Mouse (Mus musculus) fibroblast of lung, adult 2 months (primary cell): ENCODE data around the gene Zfp36l2.

ENCODE experiments used
- DNase-seq: peaks from one replicate; pipeline ENCODE4 v3.0.0-alpha.2; 2011; ENCODE audit warnings: low read depth

Zfp36l2 gene

DNA sequence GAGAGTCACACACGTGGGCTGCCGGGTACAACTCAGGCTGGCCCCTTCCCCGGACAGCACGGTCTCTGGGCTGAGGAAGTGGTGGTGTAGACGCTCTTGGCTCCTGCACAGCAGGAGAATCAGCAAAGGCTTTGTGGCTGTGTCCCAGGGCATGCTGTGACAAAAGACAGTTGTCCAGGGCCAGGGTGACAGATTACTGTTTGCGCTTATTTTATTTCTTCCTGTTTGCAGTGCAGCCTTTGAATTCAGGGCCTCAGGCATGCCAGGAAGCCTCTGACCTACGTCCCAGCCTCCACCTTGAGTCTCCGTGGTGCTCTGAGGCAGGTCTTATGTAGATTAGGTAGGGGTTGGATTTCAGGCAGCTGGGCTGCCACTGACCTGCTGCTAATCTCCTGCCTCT lies 10.3 kb downstream of the Zfp36l2 start:
- no peak for DNase-seq

DNA sequence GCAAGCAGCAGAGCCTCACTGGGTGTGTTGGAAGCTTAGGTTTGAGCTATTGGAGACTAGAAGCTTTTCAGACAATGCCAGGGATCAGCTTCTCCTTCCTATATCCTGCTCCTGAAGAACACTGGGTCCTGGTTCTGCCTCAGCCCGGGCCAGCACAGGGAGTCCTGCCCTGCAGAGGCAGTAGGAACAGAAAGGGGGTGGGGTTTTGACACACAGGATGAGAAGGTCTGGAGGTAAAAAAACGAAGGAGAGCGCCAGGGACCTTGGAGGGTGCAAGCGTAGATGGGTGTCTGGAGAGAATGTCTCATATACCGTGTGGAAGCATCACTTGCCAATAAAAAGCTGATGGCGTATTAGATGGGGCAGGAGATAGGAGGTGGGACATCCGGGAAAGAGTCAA lies 11.3 kb downstream of the Zfp36l2 start:
- no peak for DNase-seq

DNA sequence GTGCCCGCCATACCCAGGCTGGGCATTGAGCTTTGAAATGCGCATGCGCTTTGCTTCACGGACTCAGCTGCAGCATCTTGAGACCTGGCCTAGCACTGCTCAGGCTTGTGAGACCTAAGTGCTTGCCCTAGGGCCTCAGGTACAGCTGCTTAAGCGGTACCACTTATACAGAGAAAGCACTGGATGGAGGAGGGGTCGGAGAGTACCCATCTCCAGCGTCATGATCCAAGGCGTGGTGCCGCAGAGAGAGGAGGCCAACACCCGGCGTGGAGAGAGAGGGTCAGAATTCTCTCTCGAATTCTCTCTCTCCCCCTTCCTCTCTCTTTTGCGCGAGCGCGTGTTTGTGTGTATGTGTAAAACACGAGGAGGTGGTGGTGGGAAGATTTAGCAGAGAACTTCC lies 12.6 kb downstream of the Zfp36l2 start:
- no peak for DNase-seq

DNA sequence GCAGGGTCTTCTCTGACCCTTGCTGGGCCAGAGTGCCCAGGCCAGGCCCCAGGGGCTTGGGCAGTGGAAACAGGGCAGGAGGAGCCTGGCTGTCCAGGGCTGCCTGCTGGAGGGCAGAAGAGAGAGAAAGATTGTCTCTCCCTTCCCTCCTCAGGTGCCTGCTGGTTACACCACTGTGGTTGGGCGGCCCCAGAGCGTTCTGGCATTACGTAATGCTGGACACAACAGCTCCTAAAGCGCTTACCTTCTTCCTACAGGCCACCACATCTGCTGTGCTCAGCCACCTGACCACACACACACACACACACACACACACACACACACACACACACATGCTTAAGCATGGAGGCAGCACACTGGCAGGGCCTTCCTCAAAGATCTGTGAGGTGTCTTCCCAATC lies 20.4 kb downstream of the Zfp36l2 start:
- no peak for DNase-seq

DNA sequence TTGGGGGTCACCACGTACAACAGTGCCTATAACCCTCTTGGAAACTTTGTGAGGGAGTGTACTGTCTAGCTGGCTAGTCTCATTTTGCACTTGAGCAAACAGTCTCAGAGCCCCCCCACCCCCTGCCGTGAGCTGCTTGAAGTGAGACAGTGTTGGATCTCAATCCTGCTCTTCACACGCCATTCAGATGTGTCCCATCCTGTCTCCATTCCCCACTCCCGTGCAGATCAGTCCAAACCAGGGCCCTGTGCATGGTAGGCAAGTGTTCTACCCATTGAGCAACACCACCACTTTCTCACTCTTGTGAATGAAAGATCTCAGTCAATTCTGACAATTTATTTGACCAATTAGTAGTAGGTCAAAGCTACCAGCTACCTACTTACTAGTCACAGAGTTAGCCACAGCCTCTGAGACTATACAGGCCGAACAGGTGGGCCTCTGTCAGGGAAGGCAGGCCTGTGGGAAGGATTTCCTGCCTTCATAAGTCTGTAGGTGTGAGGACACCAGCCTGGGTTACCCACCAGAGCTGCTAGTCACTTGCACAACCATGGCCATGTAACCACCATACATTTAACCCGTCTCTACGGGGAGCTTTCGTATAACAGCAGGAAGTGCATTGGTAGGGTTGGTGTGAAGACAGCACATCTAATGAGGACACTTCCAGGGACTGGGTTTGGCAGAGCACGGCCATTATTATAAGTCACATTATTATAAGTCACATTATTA lies 21.4 kb downstream of the Zfp36l2 start:
- no peak for DNase-seq

DNA sequence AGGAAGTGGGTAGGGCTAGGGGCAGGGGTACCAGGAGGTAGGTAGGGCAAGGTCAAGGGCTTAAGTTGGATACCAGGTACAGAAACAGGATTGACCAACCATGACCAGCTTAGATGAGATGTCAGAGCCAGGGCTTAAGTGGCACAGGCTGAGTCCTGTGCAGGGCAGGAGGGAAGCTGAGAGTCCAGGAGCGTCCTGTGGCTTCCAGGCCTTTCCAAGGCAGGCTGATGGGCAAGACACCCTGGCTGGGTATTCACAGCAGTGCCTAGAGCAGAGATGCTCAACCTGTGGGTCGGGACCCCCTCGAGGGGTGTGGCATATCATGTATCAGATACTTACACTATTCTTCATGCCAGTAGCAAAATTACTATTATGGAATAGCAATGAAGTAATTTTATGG lies 22.0 kb downstream of the Zfp36l2 start:
- DNase-seq: no peak

DNA sequence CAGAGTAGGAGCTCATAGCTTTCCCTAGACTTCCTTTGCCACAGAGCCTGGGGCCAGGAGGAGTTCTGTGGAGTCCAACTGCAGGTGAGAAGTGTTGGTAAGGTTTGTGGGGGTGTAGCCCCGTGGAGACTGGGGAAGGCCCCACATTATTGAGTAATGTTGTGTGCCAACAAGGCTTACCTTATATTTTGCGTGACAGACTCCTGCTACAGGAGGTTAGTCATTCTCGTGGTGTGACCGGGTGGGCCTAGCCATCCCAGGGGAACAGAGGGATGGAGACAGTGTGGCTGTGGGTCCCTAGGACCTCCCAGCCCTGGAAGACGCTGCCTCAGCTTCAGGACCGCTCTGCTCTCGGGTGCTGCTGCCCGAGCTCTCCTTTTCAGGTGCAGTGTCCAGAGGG lies 23.6 kb downstream of the Zfp36l2 start:
- no peak for DNase-seq

DNA sequence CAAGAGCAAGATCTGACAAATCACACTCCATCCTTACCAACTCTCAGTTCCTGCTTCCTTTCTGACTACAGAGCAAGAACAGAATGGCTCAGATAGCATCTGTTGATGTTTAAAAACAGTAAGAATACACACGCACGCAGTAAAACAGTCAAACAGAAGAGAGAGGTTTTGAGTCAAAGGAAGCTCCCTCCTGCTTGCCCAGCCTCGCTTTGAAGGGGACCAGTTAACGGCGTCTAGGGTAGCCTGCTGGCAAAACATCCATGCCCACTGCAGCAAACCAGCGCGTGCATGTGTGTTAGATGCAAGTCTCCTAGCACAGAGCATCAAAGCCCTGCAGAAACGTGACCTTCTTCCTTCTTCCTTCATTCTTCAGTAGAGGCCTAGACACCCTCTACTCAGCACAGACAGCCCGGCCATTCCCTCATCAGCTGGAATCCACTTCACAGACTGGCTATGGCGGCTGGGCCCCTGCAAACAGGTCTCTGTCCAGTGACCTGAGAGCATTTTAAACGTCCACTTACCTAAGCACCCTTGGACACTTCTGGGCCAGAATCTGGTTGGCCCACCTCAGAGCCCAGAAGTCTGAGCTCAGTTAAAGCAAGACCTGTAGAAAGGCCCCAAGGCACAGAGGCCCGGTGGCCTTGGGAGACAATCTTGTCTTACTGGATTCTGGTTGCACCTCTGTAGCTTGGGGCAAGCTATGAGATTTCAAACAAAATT lies 24.5 kb downstream of the Zfp36l2 start:
- no peak for DNase-seq

DNA sequence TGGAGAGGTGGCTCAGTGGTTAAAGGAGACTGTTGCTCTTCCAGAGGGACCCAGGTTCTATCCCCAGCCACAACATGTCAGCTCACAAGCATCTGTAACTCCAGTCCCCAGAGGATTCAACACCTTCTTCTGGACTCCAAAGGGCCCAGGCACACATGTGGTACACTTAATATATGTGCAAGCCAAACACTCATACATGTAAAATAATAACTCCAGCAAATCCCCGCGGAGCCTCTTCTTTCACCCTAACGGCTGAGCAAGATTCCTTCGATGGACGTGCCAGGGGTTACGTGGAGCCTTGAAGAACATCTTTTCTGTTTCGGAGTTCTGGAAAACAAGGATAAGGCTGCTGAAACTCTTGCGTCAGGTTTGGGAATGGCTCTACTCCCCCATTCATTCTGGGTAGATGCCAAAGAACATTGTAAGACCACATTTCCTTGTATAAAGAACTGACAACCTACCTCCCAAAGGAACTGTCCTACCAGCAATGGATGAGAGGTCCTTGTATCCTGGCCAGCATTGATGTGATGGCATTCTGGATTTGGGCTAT lies 25.5 kb downstream of the Zfp36l2 start:
- no peak for DNase-seq

DNA sequence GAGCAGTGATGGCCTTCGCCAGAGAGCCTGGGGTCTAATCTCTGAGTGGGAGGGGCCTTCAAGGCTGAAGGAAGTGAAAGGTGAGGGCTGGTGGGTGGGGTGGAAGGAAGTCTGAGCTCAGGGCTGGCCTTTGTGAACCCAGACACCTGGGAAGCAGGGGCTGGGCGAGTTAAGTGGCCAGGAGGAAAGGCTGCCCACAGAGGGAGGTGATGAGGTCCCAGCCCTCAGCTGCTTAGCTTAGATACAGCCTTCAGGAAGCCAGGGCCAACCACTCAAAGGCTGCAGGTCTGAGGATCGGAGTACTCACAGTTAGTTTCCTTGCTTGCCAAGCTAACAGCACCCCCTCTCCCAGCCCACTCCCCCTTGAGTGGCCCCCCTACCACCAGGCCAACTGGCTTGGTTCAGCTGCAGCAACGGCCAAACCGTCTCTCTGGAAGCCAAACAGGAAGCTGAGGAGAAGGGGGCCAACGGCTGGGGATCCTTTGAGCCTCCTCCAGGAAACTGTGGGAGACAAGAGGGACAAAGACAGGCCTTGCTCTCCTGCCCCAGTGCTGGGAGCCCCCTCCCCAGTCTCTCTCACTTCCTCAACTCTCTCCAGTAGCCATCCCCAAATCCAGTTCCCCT lies 26.4 kb downstream of the Zfp36l2 start:
- no peak for DNase-seq

DNA sequence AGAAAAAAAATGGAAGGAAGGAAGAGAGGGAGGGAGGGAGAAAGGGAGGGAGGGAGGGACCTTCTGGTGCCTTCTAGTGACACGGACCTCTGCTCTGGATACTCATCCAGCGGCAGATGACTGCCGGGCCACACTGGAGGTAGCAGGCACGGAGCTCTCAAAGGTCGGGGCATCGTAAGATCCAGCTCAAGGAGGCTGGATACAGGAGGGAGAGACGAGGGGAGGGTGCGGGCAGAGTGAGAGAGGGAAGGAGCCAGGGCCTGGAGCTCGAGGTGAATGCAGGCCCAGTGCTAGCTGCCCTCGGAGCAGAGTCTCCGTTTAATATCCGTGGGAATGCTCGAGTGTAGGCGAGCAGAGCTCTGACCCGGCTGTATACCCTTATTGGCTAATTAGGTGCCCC lies 28.9 kb downstream of the Zfp36l2 start:
- DNase-seq: no peak

DNA sequence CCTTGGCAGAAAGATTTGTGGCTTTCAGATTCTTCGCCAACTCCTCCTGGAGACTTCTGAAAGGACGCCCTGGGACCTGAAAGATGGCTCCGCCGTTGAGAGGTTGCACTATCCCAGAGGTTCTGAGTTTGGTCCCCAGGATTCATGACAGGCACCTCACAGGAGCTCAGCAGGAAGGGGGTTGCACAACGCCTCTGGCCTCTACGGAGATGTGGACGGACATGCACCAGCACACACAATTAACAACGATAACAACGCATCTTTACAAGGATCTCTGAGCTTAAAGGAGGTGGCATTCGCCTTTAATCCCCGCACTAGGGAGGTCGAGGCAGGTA lies 29.3 kb downstream of the Zfp36l2 start:
- no peak for DNase-seq

DNA sequence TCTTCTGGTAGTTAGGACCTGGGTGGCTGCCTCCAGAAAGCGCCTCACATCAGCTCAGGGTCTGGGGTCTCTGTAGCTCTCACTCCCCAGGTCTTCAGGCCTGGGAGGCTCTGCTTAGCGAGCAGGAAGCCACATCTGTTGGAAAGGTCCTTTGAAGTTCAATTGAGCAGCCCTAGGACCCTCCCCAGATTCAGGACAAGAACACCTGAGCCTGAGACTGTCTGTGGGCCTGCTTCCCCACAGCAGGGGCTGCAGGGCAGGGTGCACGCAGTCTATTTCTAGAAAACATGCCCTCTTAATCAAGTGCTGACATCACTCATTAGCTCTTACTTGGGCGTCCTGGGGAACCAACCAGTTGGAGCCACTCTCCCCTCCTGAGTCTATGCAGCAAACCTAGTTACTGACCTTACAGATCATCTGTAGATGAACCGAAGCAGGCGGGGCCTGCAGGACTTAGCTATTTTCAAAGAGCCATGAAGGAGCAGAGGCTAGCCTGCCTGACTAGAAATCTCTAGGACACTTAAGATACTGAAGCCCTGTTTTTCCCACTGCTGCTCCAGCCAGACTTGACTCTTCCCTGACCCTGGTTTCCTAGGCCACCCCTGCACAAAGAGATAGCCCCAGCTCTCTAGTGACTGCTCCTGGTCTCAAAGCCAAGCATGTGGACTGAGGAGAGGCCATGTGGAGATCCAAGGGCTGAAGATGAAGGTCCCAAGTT lies 29.8 kb downstream of the Zfp36l2 start:
- DNase-seq: no peak

DNA sequence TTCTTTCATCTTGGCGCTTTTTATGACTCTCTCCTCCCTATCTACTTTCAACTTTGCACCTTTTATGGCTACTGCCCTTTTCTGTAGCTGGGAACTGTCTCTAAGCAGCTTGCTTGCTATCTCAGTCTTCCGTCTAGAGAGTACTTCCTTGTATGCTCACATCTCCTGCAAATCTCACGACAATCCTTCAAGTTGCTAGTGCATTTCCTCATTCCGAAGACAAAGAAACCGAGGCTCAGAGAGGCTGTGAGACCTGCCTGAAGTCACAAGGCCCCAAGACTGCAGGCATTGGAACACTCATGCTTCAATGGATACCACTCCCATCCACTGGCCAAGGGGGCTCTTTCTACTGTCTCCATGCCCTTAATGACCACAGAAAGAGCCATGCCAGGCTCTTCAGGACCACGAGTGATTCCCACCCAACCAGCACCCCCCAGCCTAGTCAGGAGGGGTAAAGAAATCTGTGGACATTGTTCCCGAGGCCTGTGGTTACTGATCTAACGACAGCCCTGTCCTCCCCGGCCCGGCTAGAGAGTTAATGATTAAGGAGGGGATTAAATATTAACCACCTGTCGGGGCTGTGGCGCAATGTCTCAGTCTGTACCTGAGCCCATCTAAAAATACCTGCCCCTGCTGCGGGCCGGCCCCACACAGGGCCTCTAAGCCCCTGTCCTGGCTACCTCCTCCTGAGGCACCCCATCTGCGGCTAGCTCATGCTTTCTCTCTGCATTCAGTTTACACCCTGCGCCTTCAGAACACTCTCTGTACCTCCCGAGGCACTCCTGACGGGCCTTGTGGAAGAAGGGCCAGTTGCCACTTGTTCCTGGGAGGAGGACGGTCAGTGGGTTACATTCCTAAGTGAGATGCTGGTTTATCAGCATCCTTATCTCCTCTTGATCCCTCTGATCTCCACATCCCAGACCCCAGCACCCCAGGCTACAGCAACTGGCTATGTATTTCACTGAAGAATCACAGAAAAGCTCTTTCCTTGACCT lies 30.7 kb downstream of the Zfp36l2 start:
- no peak for DNase-seq

DNA sequence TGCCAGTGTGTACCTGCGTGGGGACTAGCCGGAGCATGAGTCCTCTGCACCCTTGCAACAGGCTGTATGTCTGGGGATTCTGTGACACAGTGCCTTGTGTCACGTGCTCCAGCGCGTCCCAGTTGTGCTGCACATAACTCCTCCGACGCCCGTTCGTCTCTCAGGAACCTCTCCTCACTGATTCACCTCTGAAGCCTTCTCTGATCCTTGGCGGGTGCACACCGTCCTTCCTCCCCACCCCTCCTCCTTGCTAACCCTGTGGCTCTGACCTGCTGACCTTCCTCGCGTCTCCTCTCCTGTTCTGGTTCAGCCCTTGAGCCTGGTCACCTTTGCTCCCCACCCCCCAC lies 31.5 kb downstream of the Zfp36l2 start:
- DNase-seq: no peak

DNA sequence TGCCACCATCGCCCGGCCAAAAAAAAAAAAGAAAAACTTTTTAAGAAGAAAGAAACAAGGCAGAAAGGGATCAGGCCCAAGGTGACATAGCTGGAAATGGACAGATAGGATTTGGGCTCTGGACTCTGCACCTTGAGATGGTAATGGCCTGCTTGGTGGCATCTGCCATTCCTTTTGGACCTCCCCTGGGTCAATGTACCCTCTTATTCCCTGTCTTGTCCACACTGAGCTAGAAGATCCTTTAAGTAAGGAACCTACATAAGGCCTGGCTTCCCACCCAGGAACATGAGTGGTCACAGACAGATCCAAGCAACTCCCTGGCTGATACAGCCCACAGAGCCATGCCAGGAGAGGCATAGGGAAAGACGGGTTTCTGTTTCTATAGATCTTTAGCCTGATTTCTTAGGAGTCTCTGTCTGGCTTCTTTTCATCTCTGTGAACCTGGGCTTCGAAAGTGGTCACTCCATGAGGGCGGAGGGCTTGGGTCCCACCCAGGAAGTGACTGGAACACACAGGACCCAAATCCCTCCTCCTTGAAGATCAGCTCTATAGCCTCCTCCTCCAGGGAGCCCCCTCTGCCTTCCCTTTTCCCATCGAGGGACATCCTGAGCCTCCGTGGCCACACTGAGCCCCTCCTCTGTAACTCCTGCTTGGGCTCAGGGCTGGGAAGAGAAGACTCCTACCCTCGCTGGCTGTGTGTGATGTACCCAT lies 32.1 kb downstream of the Zfp36l2 start:
- DNase-seq: no peak

DNA sequence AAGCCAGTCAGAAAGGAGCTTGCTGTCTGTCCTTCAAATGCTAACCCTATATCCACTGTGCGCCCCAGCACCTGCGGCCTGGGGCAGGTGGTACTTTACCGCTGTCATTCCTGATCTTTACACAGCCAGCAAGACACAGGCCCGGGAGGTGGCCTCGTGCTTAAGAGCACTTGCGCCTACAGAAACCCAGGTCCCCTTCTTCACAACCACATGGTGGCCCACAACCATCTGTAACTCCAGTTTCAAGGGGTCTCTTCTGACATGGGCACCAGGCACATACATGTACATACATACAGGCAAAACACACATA lies 32.8 kb downstream of the Zfp36l2 start:
- no peak for DNase-seq

DNA sequence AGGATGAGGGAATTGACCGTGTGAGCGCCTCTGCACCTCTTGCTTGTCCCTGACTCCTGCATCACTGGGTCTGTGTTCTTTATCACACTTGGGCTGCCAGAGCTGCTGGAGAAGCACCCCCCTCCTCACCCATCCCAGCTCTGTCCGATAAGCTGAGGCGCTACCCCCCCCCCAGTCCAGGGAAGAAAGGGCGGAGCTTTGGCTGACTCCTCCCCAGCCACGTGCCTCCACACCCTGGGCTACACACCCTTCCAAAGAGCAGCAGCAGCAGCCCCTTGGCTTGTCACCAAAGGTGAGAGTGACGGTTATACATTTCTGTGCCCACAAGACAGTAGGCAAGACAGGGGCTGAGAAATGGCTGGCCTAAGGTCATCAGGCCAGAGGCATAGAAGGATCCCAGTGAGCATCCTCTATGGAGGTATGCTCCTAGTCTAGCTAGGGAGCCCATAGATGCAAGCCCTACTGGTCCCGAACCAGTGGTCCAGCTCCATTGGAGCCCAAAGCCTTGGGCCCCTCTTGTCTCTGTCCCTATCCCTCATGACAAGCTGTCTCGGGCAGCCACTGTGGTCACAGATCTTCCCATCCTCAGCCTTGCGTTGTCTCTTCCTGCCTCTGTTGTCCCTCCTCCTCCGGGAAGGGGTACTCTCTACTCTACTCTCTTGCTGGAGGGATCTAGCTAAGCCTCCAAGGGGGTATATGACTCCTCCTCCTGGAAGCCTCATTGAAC lies 33.3 kb downstream of the Zfp36l2 start:
- DNase-seq: no peak

DNA sequence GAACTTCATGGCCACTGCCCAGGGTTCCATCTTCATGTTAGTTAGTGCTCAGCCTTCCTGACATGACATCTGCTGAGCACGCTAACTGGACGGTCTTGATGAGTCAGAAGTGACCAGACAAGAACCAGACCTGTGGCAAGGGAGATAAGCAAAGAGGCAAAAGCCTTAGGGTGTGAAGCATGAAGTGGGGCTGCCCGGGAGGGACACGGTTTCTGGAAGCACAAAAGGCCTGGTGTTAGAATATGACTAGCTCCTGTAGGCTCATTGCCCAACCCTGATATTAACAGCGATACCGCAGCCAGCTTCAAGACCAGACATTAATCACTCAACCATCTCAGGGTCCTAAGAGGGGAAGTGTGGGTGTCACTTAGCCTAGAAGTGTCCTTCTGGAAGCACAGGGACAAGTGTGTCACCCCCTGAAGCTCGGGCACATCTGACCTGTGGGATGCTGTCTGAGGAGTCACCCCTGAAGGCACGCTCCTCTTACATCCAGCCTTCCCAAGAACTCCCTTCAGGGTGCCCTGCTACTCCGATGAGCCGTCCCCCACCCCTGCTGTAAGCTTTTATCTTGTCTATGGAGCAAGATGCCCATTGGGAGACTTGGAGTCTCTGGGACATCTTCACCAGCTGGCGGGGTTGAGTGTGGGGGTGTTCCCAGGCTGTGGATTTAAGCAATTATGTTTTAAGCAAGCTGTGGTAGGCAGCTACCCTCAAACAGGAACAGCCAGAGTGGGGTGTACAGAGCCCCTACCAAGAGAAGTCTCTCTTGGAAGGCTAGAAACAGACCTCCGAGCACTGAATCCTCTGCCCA lies 34.6 kb downstream of the Zfp36l2 start:
- DNase-seq: peak; percentile 22
